Mouse (Mus musculus) forebrain, embryonic 11.5 days (tissue): Measurements from ENCODE around the gene Nab1. TPM values are rescaled to one million over a fixed set of nuclear protein-coding genes. Genes with fewer than 3 reads are reported as not detected.
"Not testable (repeated sequence)": the region's sequence is repeated elsewhere in the genome, so short reads cannot be mapped to it uniquely, and the experiment has no call there.

ENCODE experiments used
- ATAC-seq: fragments of 200-750 bp; cut with Nextera tagmentation; replicated peaks from 2 replicates; pipeline ENCODE4 v1.8.0; 2017; ENCODE audit warnings: moderate TSS enrichment; ENCODE audit not compliant: low FRiP score
- DNase-seq: peaks from one replicate; pipeline ENCODE4 v3.0.0-alpha.2; 2017; ENCODE audit warnings: low spot score
- H3K27ac ChIP-seq: fragments of 300-500 bp; sonication (generic); 2 replicates; pipeline ENCODE4 v1.5.1; 2014; ENCODE audit warnings: low read depth, low read length
- H3K27me3 ChIP-seq: fragments of 300-500 bp; sonication (generic); 2 replicates; pipeline ENCODE4 v1.6.1; 2014; ENCODE audit warnings: mild to moderate bottlenecking, low read length, mixed read lengths; ENCODE audit not compliant: control insufficient read depth, insufficient read depth
- H3K36me3 ChIP-seq: fragments of 300-500 bp; sonication (generic); 2 replicates; pipeline ENCODE4 v1.6.1; 2014; ENCODE audit warnings: mild to moderate bottlenecking, low read length, moderate library complexity, mixed read lengths; ENCODE audit not compliant: control insufficient read depth, insufficient read depth
- H3K4me1 ChIP-seq: fragments of 300-500 bp; sonication (generic); replicated peaks from 2 replicates; pipeline ENCODE4 v1.6.1; 2014; ENCODE audit warnings: low read length, mixed read lengths; ENCODE audit not compliant: control insufficient read depth, insufficient read depth
- H3K4me2 ChIP-seq: fragments of 300-500 bp; sonication (generic); 2 replicates; pipeline ENCODE4 v1.6.1; 2014; ENCODE audit warnings: low read depth, mild to moderate bottlenecking, low read length, moderate library complexity, mixed read lengths; ENCODE audit not compliant: severe bottlenecking
- H3K4me3 ChIP-seq: fragments of 300-500 bp; sonication (generic); 2 replicates; pipeline ENCODE4 v1.5.1; 2014; ENCODE audit warnings: low read depth, low read length
- H3K9ac ChIP-seq: fragments of 300-500 bp; sonication (generic); 2 replicates; pipeline ENCODE4 v1.6.1; 2014; ENCODE audit warnings: low read length
- H3K9me3 ChIP-seq: fragments of 300-500 bp; sonication (generic); 2 replicates; pipeline ENCODE4 v1.6.1; 2016; ENCODE audit warnings: low read length, mixed read lengths; ENCODE audit not compliant: control insufficient read depth
- WGBS: fragments of 180-500 bp; shearing (Covaris S2); extraction: QIAGEN DNeasy Blood & Tissue Kit; methylation state at CpG from one replicate; pipeline ENCODE4 v1.1.7; 2014; 5-methylcytosine and 5-hydroxymethylcytosine counted together
- polyA plus RNA-seq: library from polyadenylated mRNA; unstranded; fragments of >200 nt; fragmentation: Nextera tagmentation; extraction: Ambion mirVana; gene quantifications from 2 replicates; pipeline ENCODE4 v1.2.1, GENCODE M21; 2014

The Nab1 gene
- 9.0 and 9.6 TPM in 2 replicates for polyA plus RNA-seq

GRCm38 (mm10) chr1:52500314-52500981 lies at the start of gene Nab1:
Gene Nab1 (minus strand): TSS chr1:52500679.
- H3K4me1 ChIP-seq = 0 out of 2 replicates have a peak, but pooled peaks cover 2% of the 10 kb centered on the region
- peak; percentile 85 for ATAC-seq
- H3K27me3 ChIP-seq = 0 out of 2 replicates have a peak, but pooled peaks cover 2% of the 10 kb centered on the region
- peak within 1 kb of the TSS; percentile 81 for H3K4me2 ChIP-seq
- H3K36me3 ChIP-seq = no peaks in the 10 kb centered on the region
- 1% methylated on average over 26 of the region's 80 CpGs for WGBS
- no peak within 1 kb of the TSS for H3K27ac ChIP-seq
- H3K4me3 ChIP-seq = peak within 1 kb of the TSS; percentile 85
- H3K9ac ChIP-seq = peak within 1 kb of the TSS; percentile 76
- H3K9me3 ChIP-seq = no peaks in the 10 kb centered on the region
- DNase-seq = peak; percentile 77

DNA sequence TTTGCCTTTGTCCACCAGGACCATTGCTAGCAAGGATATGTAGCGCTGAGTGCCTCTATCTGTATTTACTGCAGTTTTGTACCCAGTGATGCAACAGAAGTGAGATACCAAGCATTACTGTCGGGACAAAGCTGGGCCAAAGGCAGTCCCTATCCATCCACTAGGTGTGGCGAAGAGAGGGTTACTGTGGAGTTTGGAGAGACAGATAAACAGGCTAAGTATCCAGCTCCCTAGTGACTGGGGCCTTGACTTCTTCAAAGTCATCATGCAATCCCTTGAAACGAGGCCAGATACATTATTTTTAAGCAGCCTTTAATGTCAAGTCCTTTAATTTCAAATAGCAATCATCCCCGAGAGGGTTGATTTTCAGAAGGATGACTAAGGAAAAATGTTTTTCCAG lies 47.0 kb upstream of the Nab1 start:
- H3K9ac ChIP-seq = no peak overlapping the region
- no peaks in the 10 kb centered on the region for H3K36me3 ChIP-seq
- H3K27me3 ChIP-seq = no peaks in the 10 kb centered on the region
- DNase-seq (no peak), ATAC-seq (no peak)
- H3K27ac ChIP-seq = no peak overlapping the region
- no peaks in the 10 kb centered on the region for H3K4me1 ChIP-seq
- H3K9me3 ChIP-seq = no peaks in the 10 kb centered on the region; the same call in 1 of the 2 replicates
- H3K4me2 ChIP-seq = no peak overlapping the region
- no peak overlapping the region for H3K4me3 ChIP-seq
- WGBS = 86% methylated on average over 5 of the region's 5 CpGs

- no peaks in the 10 kb centered on the region for H3K27me3 ChIP-seq
- WGBS = 91% methylated on average over 3 of the region's 3 CpGs
- no peak for ATAC-seq
- DNase-seq = no peak
- H3K4me1 ChIP-seq = no peaks in the 10 kb centered on the region
- no peak overlapping the region for H3K27ac ChIP-seq
- no peaks in the 10 kb centered on the region for H3K36me3 ChIP-seq
- H3K9ac ChIP-seq = no peak overlapping the region
- no peak overlapping the region for H3K4me3 ChIP-seq
- H3K9me3 ChIP-seq = no peaks in the 10 kb centered on the region; the same call in 1 of the 2 replicates
- no peak overlapping the region for H3K4me2 ChIP-seq
These were observed 46.3 kb upstream of the Nab1 start for GRCm38 (mm10) chr1:52546796-52547195.

- H3K4me3 ChIP-seq, H3K27me3 ChIP-seq, H3K4me2 ChIP-seq, H3K9ac ChIP-seq, H3K36me3 ChIP-seq, ATAC-seq, H3K4me1 ChIP-seq, H3K27ac ChIP-seq, DNase-seq, H3K9me3 ChIP-seq: not testable (repeated sequence)
- WGBS = 84% methylated on average over 3 of the region's 3 CpGs
These were observed 39.6 kb upstream of the Nab1 start for GRCm38 (mm10) chr1:52540124-52540523.

GRCm38 (mm10) chr1:52529933-52530332 lies 29.5 kb upstream of the Nab1 start:
- ATAC-seq = no peak
- Histone ChIP-seq H3K4me2 (no peak overlapping the region), H3K9ac (no peak overlapping the region)

DNA sequence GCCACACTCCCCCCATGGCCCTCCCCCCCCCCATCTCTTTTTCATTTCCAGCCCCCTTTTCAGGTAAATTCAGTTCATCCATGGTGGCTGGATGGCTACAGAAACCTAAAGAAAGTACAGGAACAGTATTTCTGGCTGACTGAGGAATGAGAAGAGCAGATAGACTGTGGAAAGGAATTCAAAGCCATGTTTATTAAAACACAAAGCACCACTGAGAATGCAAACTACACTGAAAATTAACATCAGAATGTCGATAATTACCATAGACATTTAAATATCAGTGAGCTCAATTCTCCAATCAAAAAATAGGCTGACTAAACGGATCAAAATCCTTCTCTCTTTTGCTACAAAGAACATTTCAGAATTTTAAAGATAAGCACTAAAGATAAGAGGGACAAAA lies 27.2 kb upstream of the Nab1 start:
- Histone ChIP-seq H3K36me3 (no peaks in the 10 kb centered on the region), H3K9me3 (no peaks in the 10 kb centered on the region), H3K27ac (no peak overlapping the region), H3K9ac (no peak overlapping the region), H3K4me1 (no peaks in the 10 kb centered on the region), H3K27me3 (no peaks in the 10 kb centered on the region), H3K4me3 (no peak overlapping the region), H3K4me2 (no peak overlapping the region)
- DNase-seq (no peak), ATAC-seq (no peak)
- 45% methylated on average over 2 of the region's 2 CpGs for WGBS

More at GRCm38 (mm10) chr1:52529933-52530332, 29.5 kb upstream of the Nab1 start:
- no peaks in the 10 kb centered on the region for H3K9me3 ChIP-seq
- no peaks in the 10 kb centered on the region for H3K36me3 ChIP-seq
- no peaks in the 10 kb centered on the region for H3K27me3 ChIP-seq
- no peak overlapping the region for H3K4me3 ChIP-seq
- no peak overlapping the region for H3K27ac ChIP-seq
- H3K4me1 ChIP-seq = no peaks in the 10 kb centered on the region
- no peak for DNase-seq

GRCm38 (mm10) chr1:52527252-52527651 lies 26.8 kb upstream of the Nab1 start:
- Histone ChIP-seq H3K4me1 (no peaks in the 10 kb centered on the region), H3K9ac (no peak overlapping the region), H3K27ac (no peak overlapping the region), H3K4me3 (no peak overlapping the region), H3K36me3 (no peaks in the 10 kb centered on the region), H3K9me3 (no peaks in the 10 kb centered on the region), H3K27me3 (no peaks in the 10 kb centered on the region), H3K4me2 (no peak overlapping the region)
- DNase-seq (no peak), ATAC-seq (no peak)
- WGBS = 63% methylated on average over 2 of the region's 2 CpGs

- no peaks in the 10 kb centered on the region for H3K9me3 ChIP-seq
- H3K36me3 ChIP-seq = no peaks in the 10 kb centered on the region
- H3K9ac ChIP-seq = no peak overlapping the region
- H3K27ac ChIP-seq = no peak overlapping the region
- H3K4me2 ChIP-seq = no peak overlapping the region
- H3K4me3 ChIP-seq = no peak overlapping the region
- ATAC-seq (0 out of 2 replicates have a peak, but pooled peaks have one; percentile 30), DNase-seq (no peak)
- no peaks in the 10 kb centered on the region for H3K4me1 ChIP-seq
- WGBS = 78% methylated on average over 5 of the region's 5 CpGs
- no peaks in the 10 kb centered on the region for H3K27me3 ChIP-seq
These were observed 24.2 kb upstream of the Nab1 start for GRCm38 (mm10) chr1:52524663-52525062.

DNA sequence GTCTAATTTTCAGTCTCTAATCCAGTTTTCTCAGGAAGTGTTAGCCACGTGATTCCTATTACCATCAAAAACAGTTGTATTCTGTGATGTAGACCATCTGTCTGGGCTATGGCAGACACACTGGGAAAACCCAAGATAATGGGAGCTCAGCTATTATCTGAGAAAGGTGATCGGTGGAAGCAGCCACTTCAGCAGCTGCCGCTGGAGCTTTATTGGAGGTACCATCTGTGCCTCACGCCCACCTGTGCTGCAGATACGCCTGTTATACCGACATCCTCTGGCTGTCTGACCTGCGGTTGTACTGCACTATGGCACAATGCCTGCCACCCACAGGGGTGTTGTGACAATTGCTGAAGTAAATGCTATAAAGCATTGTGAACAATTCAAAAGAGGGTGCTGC lies 23.7 kb upstream of the Nab1 start:
- Histone ChIP-seq H3K27me3 (no peaks in the 10 kb centered on the region), H3K9me3 (no peaks in the 10 kb centered on the region), H3K9ac (no peak overlapping the region), H3K4me3 (no peak overlapping the region), H3K4me2 (no peak overlapping the region), H3K27ac (no peak overlapping the region), H3K36me3 (no peaks in the 10 kb centered on the region), H3K4me1 (no peaks in the 10 kb centered on the region)
- DNase-seq (no peak), ATAC-seq (peak; percentile 46)
- WGBS = 61% methylated on average over 7 of the region's 7 CpGs
